ENCODE assay signal across 8 mouse cellular contexts in the genomic region with DNA sequence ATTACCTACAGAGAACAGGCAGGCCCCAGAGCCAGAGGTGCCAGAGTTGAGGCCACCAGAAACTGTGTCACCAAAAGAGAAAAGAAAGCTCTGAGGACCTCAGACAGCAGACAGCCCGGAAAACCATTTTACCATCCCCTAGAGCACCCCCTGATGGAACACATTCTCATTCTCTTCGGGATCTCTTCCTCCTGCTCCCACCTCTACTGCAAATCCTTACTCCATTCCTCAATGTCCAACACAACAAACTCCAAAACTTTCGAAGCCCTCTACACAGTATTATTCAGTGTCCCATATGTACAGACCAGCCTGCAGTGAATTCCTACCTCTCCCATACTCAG. TPM values are rescaled to one million over a fixed set of nuclear protein-coding genes. Genes with fewer than 3 reads are reported as not detected.
A peak's percentile ranks its signal among the peaks of the same experiment; 100 is the strongest.
DNase-seq lines count a peak whose midpoint lies in the region; ATAC-seq and TF ChIP-seq lines count a peak whose summit lies in the region.

No protein-coding gene starts in this region.

- no peaks in the 10 kb centered on the region for H3K27me3 ChIP-seq in heart, postnatal 0 days (ENCODE audit: control insufficient read depth, insufficient read depth, low read length)
- no peaks in the 10 kb centered on the region for H3K27me3 ChIP-seq in hindbrain, embryonic 12.5 days
- no peaks in the 10 kb centered on the region for H3K27me3 ChIP-seq in midbrain, embryonic 13.5 days

- H3K9ac ChIP-seq in heart, postnatal 0 days (replicated peaks; ENCODE audit: low read depth, low read length), result peak overlapping the region; percentile 74
- peak overlapping the region; percentile 79; the same call in 1 of the 2 replicates for H3K9ac ChIP-seq in hindbrain, embryonic 12.5 days
- H3K9ac ChIP-seq in midbrain, embryonic 13.5 days (replicated peaks), result peak overlapping the region; percentile 74

- peak overlapping the region; percentile 79 for H3K4me2 ChIP-seq in heart, postnatal 0 days (ENCODE audit: low read depth, low read length)
- H3K4me2 ChIP-seq in hindbrain, embryonic 12.5 days (replicated peaks), result peak overlapping the region; percentile 98
- H3K4me2 ChIP-seq in midbrain, embryonic 13.5 days (replicated peaks), result peak overlapping the region; percentile 95

- WGBS in heart, postnatal 0 days, result 16% methylated on average over 3 of the region's 3 CpGs
- WGBS in hindbrain, embryonic 12.5 days, result 17% methylated on average over 3 of the region's 3 CpGs
- 13% methylated on average over 3 of the region's 3 CpGs for WGBS in midbrain, embryonic 13.5 days

- no peak; the same call in 1 of the 2 replicates for TF ChIP-seq CTCF in heart, postnatal 0 days (IDR thresholded peaks at IDR 0.05; ENCODE audit: low read depth)

- no peak for DNase-seq in heart, postnatal 0 days (ENCODE audit: low spot score)
- DNase-seq in heart, postnatal 4 days, result no peak
- no peak for DNase-seq in adrenal gland, postnatal 36 days
- no peak for DNase-seq in spleen, adult 12 weeks (ENCODE audit: low spot score)
- DNase-seq in spleen, postnatal 10 days (ENCODE audit: low spot score in 2 of 2), result no peak

- H3K27ac ChIP-seq in heart, postnatal 0 days (ENCODE audit: low read depth), result peak overlapping the region; percentile 93
- peak overlapping the region; percentile 62; the same call in 1 of the 2 replicates for H3K27ac ChIP-seq in hindbrain, embryonic 12.5 days
- H3K27ac ChIP-seq in midbrain, embryonic 13.5 days, result peak overlapping the region; percentile 62; the same call in 1 of the 2 replicates

- ATAC-seq in heart, postnatal 0 days (ENCODE audit: insufficient read depth, low read depth), result peak; percentile 4; the same call in 1 of the 2 replicates
- ATAC-seq in activated CD4-positive, CD25-positive, alpha-beta regulatory T cell, adult 4 months, result peak; percentile 22
- no peak for ATAC-seq in hindbrain, embryonic 12.5 days (ENCODE audit: low FRiP score)
- peak; percentile 3; the same call in 1 of the 2 replicates for ATAC-seq in midbrain, embryonic 13.5 days

- peaks cover 20% of the 10 kb centered on the region for H3K4me1 ChIP-seq in heart, postnatal 0 days (ENCODE audit: control insufficient read depth, insufficient read depth)
- H3K4me1 ChIP-seq in hindbrain, embryonic 12.5 days, result peaks cover 17% of the 10 kb centered on the region
- peaks cover 19% of the 10 kb centered on the region for H3K4me1 ChIP-seq in midbrain, embryonic 13.5 days (replicated peaks)

- H3K36me3 ChIP-seq in heart, postnatal 0 days (replicated peaks; ENCODE audit: control insufficient read depth, insufficient read depth, low read length), result peaks cover 8% of the 10 kb centered on the region
- 0 out of 2 replicates have a peak, but pooled peaks cover 2% of the 10 kb centered on the region for H3K36me3 ChIP-seq in hindbrain, embryonic 12.5 days
- H3K36me3 ChIP-seq in midbrain, embryonic 13.5 days, result peaks cover 2% of the 10 kb centered on the region

- no peaks in the 10 kb centered on the region for H3K9me3 ChIP-seq in heart, postnatal 0 days (replicated peaks; ENCODE audit: control insufficient read depth, low read length)
- no peaks in the 10 kb centered on the region for H3K9me3 ChIP-seq in hindbrain, embryonic 12.5 days (replicated peaks)
- H3K9me3 ChIP-seq in midbrain, embryonic 13.5 days, result no peaks in the 10 kb centered on the region

- TF ChIP-seq EP300 in heart, postnatal 0 days (IDR thresholded peaks at IDR 0.05; ENCODE audit: low read depth), result no peak

- H3K4me3 ChIP-seq in heart, postnatal 0 days (ENCODE audit: low read depth, low read length), result peak overlapping the region; percentile 71
- H3K4me3 ChIP-seq in hindbrain, embryonic 12.5 days, result peak overlapping the region; percentile 88
- H3K4me3 ChIP-seq in midbrain, embryonic 13.5 days (replicated peaks), result peak overlapping the region; percentile 67

RNA-seq across cellular contexts. Expression of gene Hdlbp, which starts 32.8 kb away (rescaled TPM):
- total RNA-seq in heart, postnatal 0 days (2014; rRNA removed; ENCODE audit: low replicate concordance), result 89.0 and 107 TPM in 2 replicates
- polyA plus RNA-seq in heart, postnatal 0 days (2015; fragmentation: Nextera tagmentation; extraction: Ambion mirVana), result 154 and 159 TPM in 2 replicates
- 100 to 1,000 TPM; 317 to 330 TPM for total RNA-seq in heart, postnatal 4 days (2021)
- polyA plus RNA-seq in activated CD4-positive, CD25-positive, alpha-beta regulatory T cell, adult 4 months (2017; shearing (Covaris generic)), result 10 to 100 TPM; 44.1 to 58.8 TPM
- 111 and 123 TPM in 2 replicates for polyA plus RNA-seq in hindbrain, embryonic 12.5 days (2016; fragmentation: Nextera tagmentation; extraction: Ambion mirVana)
- 74.3 and 91.0 TPM in 2 replicates for polyA plus RNA-seq in midbrain, embryonic 13.5 days (2015; fragmentation: Nextera tagmentation; extraction: Ambion mirVana)
- total RNA-seq in adrenal gland, postnatal 36 days (2021), result 100 to 1,000 TPM; 374 to 400 TPM
